Mouse (Mus musculus): ENCODE measurements around the gene Slc22a7.

The Slc22a7 gene

GRCm38 (mm10) chr17:46438298-46438873, at the start of gene Slc22a7:
TSS of gene Slc22a7 (minus strand) at chr17:46438457.
- DNase-seq: no peak

GRCm38 (mm10) chr17:46487431-46487830, 49.2 kb upstream of the Slc22a7 start, which contains the start of gene Ttbk1:
TSS of gene Ttbk1 (minus strand) at chr17:46487675.
- DNase-seq: peak; percentile 72

- DNase-seq: peak; percentile 43
These were observed 48.7 kb upstream of the Slc22a7 start for GRCm38 (mm10) chr17:46486995-46487394.

- no peak for DNase-seq
These were observed 46.2 kb upstream of the Slc22a7 start for GRCm38 (mm10) chr17:46484461-46484875.

- DNase-seq: no peak
These were observed 45.8 kb upstream of the Slc22a7 start for GRCm38 (mm10) chr17:46484021-46484431.

GRCm38 (mm10) chr17:46483561-46484001, 45.3 kb upstream of the Slc22a7 start:
- peak; percentile 43 for DNase-seq

GRCm38 (mm10) chr17:46477286-46477685, 39.0 kb upstream of the Slc22a7 start:
- DNase-seq: no peak

- no peak for DNase-seq
These were observed 38.3 kb upstream of the Slc22a7 start for GRCm38 (mm10) chr17:46476601-46477000.

- no peak for DNase-seq
These were observed 29.6 kb upstream of the Slc22a7 start for GRCm38 (mm10) chr17:46467830-46468229.

- no peak for DNase-seq
These were observed 24.0 kb upstream of the Slc22a7 start for GRCm38 (mm10) chr17:46462226-46462625.

GRCm38 (mm10) chr17:46461347-46461746, 23.1 kb upstream of the Slc22a7 start:
- no peak for DNase-seq

- no peak for DNase-seq
These were observed 22.4 kb upstream of the Slc22a7 start for GRCm38 (mm10) chr17:46460673-46461072.

GRCm38 (mm10) chr17:46458439-46458838, 20.2 kb upstream of the Slc22a7 start:
- no peak for DNase-seq

- peak; percentile 48 for DNase-seq
These were observed 19.5 kb upstream of the Slc22a7 start for GRCm38 (mm10) chr17:46457791-46458190.

- peak; percentile 40 for DNase-seq
These were observed 16.9 kb upstream of the Slc22a7 start for GRCm38 (mm10) chr17:46455110-46455691.

GRCm38 (mm10) chr17:46454539-46454938, 16.3 kb upstream of the Slc22a7 start:
- DNase-seq: no peak

- no peak for DNase-seq
These were observed 15.7 kb upstream of the Slc22a7 start for GRCm38 (mm10) chr17:46453970-46454411.

- DNase-seq: no peak
These were observed 15.2 kb upstream of the Slc22a7 start for GRCm38 (mm10) chr17:46453302-46453948.

GRCm38 (mm10) chr17:46452683-46453082, 14.4 kb upstream of the Slc22a7 start:
- no peak for DNase-seq

- DNase-seq: no peak
These were observed 8.0 kb upstream of the Slc22a7 start for GRCm38 (mm10) chr17:46446264-46446663.

- DNase-seq: no peak
These were observed 6.8 kb upstream of the Slc22a7 start for GRCm38 (mm10) chr17:46444839-46445579.

- DNase-seq: no peak
These were observed 919 bp upstream of the Slc22a7 start for GRCm38 (mm10) chr17:46439176-46439575.

GRCm38 (mm10) chr17:46436672-46437366, 1.4 kb downstream of the Slc22a7 start:
- DNase-seq: no peak
